Mouse (Mus musculus) kidney, adult 9 months (tissue): ENCODE data around the gene Hist1h2ac.
"Not testable (repeated sequence)": the region's sequence is repeated elsewhere in the genome, so short reads cannot be mapped to it uniquely, and the experiment has no call there.

ENCODE experiments used
- DNase-seq: peaks from one replicate; pipeline ENCODE4 v3.0.0; 2022

Gene Hist1h2ac

GRCm38 (mm10) chr13:23699767-23700166, 16.0 kb upstream of the Hist1h2ac start:
- DNase-seq: no peak

GRCm38 (mm10) chr13:23698996-23699395, 15.2 kb upstream of the Hist1h2ac start:
- no peak for DNase-seq

- peak; percentile 99 for DNase-seq
These were observed 14.5 kb upstream of the Hist1h2ac start, which contains the start of gene Hist1h4c for GRCm38 (mm10) chr13:23698300-23698693. TSS of gene Hist1h4c (minus strand) at chr13:23698454.

- peak; percentile 71 for DNase-seq
These were observed 13.9 kb upstream of the Hist1h2ac start for GRCm38 (mm10) chr13:23697491-23698299.

GRCm38 (mm10) chr13:23696061-23696474, 12.3 kb upstream of the Hist1h2ac start:
- no peak for DNase-seq

- no peak for DNase-seq
These were observed 11.8 kb upstream of the Hist1h2ac start, which contains the start of gene Hist1h1t for GRCm38 (mm10) chr13:23695514-23695913. TSS of gene Hist1h1t (plus strand) at chr13:23695814.

GRCm38 (mm10) chr13:23694956-23695355, 11.2 kb upstream of the Hist1h2ac start:
- DNase-seq: no peak

- peak; percentile 92 for DNase-seq
These were observed 10.2 kb upstream of the Hist1h2ac start for GRCm38 (mm10) chr13:23693856-23694440.

- DNase-seq: no peak
These were observed 5.7 kb upstream of the Hist1h2ac start for GRCm38 (mm10) chr13:23689459-23689858.

GRCm38 (mm10) chr13:23688956-23689355, 5.2 kb upstream of the Hist1h2ac start:
- DNase-seq: no peak

- DNase-seq: peak; percentile 68
These were observed 4.2 kb upstream of the Hist1h2ac start for GRCm38 (mm10) chr13:23687907-23688306.

GRCm38 (mm10) chr13:23687181-23687580, 3.4 kb upstream of the Hist1h2ac start:
- DNase-seq: no peak

- DNase-seq: no peak
These were observed 2.2 kb upstream of the Hist1h2ac start for GRCm38 (mm10) chr13:23685966-23686365.

GRCm38 (mm10) chr13:23685121-23685861, 1.5 kb upstream of the Hist1h2ac start:
- DNase-seq: peak; percentile 52

- DNase-seq: peak; percentile 83
These were observed 672 bp upstream of the Hist1h2ac start for GRCm38 (mm10) chr13:23684295-23684945.

- DNase-seq: not testable (repeated sequence)
These were observed 597 bp downstream of the Hist1h2ac start for GRCm38 (mm10) chr13:23682947-23683754.

- no peak for DNase-seq
These were observed 1.2 kb downstream of the Hist1h2ac start for GRCm38 (mm10) chr13:23682623-23682946.

- DNase-seq: no peak
These were observed 1.7 kb downstream of the Hist1h2ac start for GRCm38 (mm10) chr13:23681990-23682582.

- DNase-seq: no peak
These were observed 21.2 kb downstream of the Hist1h2ac start for GRCm38 (mm10) chr13:23662536-23662935.

GRCm38 (mm10) chr13:23659636-23660366, 23.9 kb downstream of the Hist1h2ac start:
- DNase-seq: no peak
